In the genomic region with DNA sequence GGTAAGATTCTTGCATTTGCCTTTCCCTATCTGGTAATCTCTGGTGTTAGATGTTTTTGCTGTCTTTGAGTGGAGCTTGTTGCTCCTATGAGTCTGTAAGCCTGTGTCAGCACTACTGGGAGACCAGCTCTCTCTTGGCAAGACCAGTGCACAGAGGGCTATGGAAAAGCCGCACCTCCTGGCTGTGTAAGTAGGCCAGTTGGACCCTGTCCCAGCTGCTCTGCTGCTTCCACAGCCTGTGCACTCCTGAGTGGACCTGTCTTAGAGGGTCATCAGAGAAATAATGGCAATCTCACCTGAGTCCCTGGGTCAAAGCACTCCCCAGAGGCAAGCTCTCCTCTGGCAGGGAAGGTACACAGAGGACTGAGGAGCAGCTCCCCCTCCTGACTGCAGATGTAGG, we compare ENCODE assay signal across 30 mouse cellular contexts.
A peak's percentile ranks its signal among the peaks of the same experiment; 100 is the strongest.
DNase-seq lines count a peak whose midpoint lies in the region; ATAC-seq and TF ChIP-seq lines count a peak whose summit lies in the region.
"Had no signal": no experiment of that assay in that cellular context is flagged by ENCODE, and none has a peak within 500 bp of the region (broad histone marks: within the 10 kb centered on the region; RNA-seq: fewer than 3 reads in every experiment).

No protein-coding gene starts in this region.

- TF ChIP-seq CTCF in forebrain, postnatal 0 days (IDR thresholded peaks at IDR 0.05; ENCODE audit: low read depth), result no peak

- H3K4me2 ChIP-seq in limb, embryonic 15.5 days, result no peak overlapping the region
- no peak overlapping the region for H3K4me2 ChIP-seq in forebrain, postnatal 0 days (ENCODE audit: low read depth)
- H3K4me2 ChIP-seq: forebrain, embryonic 13.5 days; heart, embryonic 12.5 days; heart, embryonic 15.5 days; hindbrain, embryonic 13.5 days; intestine, embryonic 15.5 days had no signal

- no peak overlapping the region for H3K4me3 ChIP-seq in limb, embryonic 15.5 days
- H3K4me3 ChIP-seq in limb, embryonic 10.5 days, result no peak overlapping the region
- no peak overlapping the region for H3K4me3 ChIP-seq in forebrain, postnatal 0 days (ENCODE audit: low read depth, low read length)
- H3K4me3 ChIP-seq: forebrain, embryonic 10.5 days; forebrain, embryonic 13.5 days; gastrocnemius, adult 2 months; heart, embryonic 12.5 days; heart, embryonic 15.5 days; hindbrain, embryonic 10.5 days; hindbrain, embryonic 13.5 days; intestine, embryonic 15.5 days had no signal

- no peaks in the 10 kb centered on the region for H3K4me1 ChIP-seq in limb, embryonic 15.5 days
- H3K4me1 ChIP-seq in limb, embryonic 10.5 days, result no peaks in the 10 kb centered on the region
- no peaks in the 10 kb centered on the region for H3K4me1 ChIP-seq in forebrain, postnatal 0 days (ENCODE audit: insufficient read depth)
- H3K4me1 ChIP-seq: forebrain, embryonic 10.5 days; forebrain, embryonic 13.5 days; heart, embryonic 12.5 days; heart, embryonic 15.5 days; hindbrain, embryonic 10.5 days; hindbrain, embryonic 13.5 days; intestine, embryonic 15.5 days had no signal

- H3K9ac ChIP-seq in limb, embryonic 15.5 days, result no peak overlapping the region
- H3K9ac ChIP-seq in forebrain, postnatal 0 days, result no peak overlapping the region
- H3K9ac ChIP-seq: forebrain, embryonic 13.5 days; heart, embryonic 12.5 days; heart, embryonic 15.5 days; hindbrain, embryonic 13.5 days; intestine, embryonic 15.5 days had no signal

- no peak overlapping the region for H3K27ac ChIP-seq in limb, embryonic 15.5 days
- H3K27ac ChIP-seq in limb, embryonic 10.5 days, result no peak overlapping the region
- H3K27ac ChIP-seq in forebrain, postnatal 0 days (ENCODE audit: low read depth, low read length), result no peak overlapping the region
- H3K27ac ChIP-seq: forebrain, embryonic 10.5 days; forebrain, embryonic 13.5 days; gastrocnemius, adult 2 months; heart, embryonic 15.5 days; hindbrain, embryonic 10.5 days; hindbrain, embryonic 13.5 days; intestine, embryonic 15.5 days had no signal

- 82% methylated on average over 1 of the region's 1 CpGs for WGBS in limb, embryonic 15.5 days
- WGBS in limb, embryonic 10.5 days, result 96% methylated on average over 1 of the region's 1 CpGs
- 74% methylated on average over 1 of the region's 1 CpGs for WGBS in forebrain, postnatal 0 days

- H3K9me3 ChIP-seq in limb, embryonic 15.5 days, result no peaks in the 10 kb centered on the region
- H3K9me3 ChIP-seq in limb, embryonic 10.5 days (replicated peaks), result no peaks in the 10 kb centered on the region
- no peaks in the 10 kb centered on the region for H3K9me3 ChIP-seq in forebrain, postnatal 0 days (ENCODE audit: low read length)
- H3K9me3 ChIP-seq: forebrain, embryonic 10.5 days; forebrain, embryonic 13.5 days; heart, embryonic 12.5 days; heart, embryonic 15.5 days; hindbrain, embryonic 10.5 days; hindbrain, embryonic 13.5 days; intestine, embryonic 15.5 days had no signal

- peak; percentile 61; the same call in 1 of the 2 replicates for ATAC-seq in limb, embryonic 15.5 days (ENCODE audit: insufficient number of reproducible peaks, low FRiP score, low TSS enrichment, low read depth)
- no peak for ATAC-seq in forebrain, postnatal 0 days
- ATAC-seq: activated CD4-positive, CD25-positive, alpha-beta regulatory T cell, adult 4 months; forebrain, embryonic 13.5 days; forebrain, embryonic 16.5 days; hindbrain, embryonic 16.5 days; intestine, embryonic 15.5 days had no signal

- H3K27me3 ChIP-seq in limb, embryonic 15.5 days, result no peaks in the 10 kb centered on the region
- no peaks in the 10 kb centered on the region for H3K27me3 ChIP-seq in limb, embryonic 10.5 days (ENCODE audit: low read depth, poor library complexity, severe bottlenecking)
- H3K27me3 ChIP-seq in forebrain, postnatal 0 days (ENCODE audit: insufficient read depth, low read length), result no peaks in the 10 kb centered on the region
- H3K27me3 ChIP-seq: CH12.LX; forebrain, embryonic 13.5 days; heart, embryonic 12.5 days; heart, embryonic 15.5 days; hindbrain, embryonic 13.5 days; intestine, embryonic 15.5 days had no signal

- peak; percentile 49 to 64 for DNase-seq in cerebellum, postnatal 10 days
- no peak for DNase-seq in cerebellum, adult 9-11 months
- peak; percentile 4 for DNase-seq in cerebellum, postnatal 36 days
- DNase-seq in cerebellum, adult 11 months, result no peak
- DNase-seq in limb, embryonic 10.5 days (ENCODE audit: low spot score), result no peak
- no peak for DNase-seq in forebrain, postnatal 0 days
- DNase-seq: adrenal gland, adult 8-10 months; adrenal gland, postnatal 25 days; B cell, adult 2 months; cerebellum, adult 11-12 months; gastrocnemius, adult 2 months; gastrocnemius, postnatal 14 days; heart, adult 11 months; heart, postnatal 10 days; heart, postnatal 36 days; kidney, adult 11 months; kidney, adult 8-10 months had no signal

- H3K36me3 ChIP-seq in limb, embryonic 15.5 days, result no peaks in the 10 kb centered on the region
- H3K36me3 ChIP-seq in limb, embryonic 10.5 days, result no peaks in the 10 kb centered on the region
- no peaks in the 10 kb centered on the region for H3K36me3 ChIP-seq in forebrain, postnatal 0 days (ENCODE audit: insufficient read depth)
- H3K36me3 ChIP-seq: forebrain, embryonic 10.5 days; G1E; heart, embryonic 12.5 days; heart, embryonic 15.5 days; hindbrain, embryonic 10.5 days; hindbrain, embryonic 13.5 days; intestine, embryonic 15.5 days had no signal

Comparison
In these comparisons a context has a peak if more than half of its experiments do, and no peak if none do; other contexts are left out.
1. DNase-seq: peak in cerebellum, postnatal 10 days (2 of 2) and cerebellum, postnatal 36 days (2 of 2); none in cerebellum, adult 9-11 months (single experiment), cerebellum, adult 11 months (single experiment), limb, embryonic 10.5 days (single experiment) and forebrain, postnatal 0 days (single experiment).